Mouse (Mus musculus) mature B cell (primary cell): Measurements from ENCODE around the gene Fancm.
"Not testable (repeated sequence)": the region's sequence is repeated elsewhere in the genome, so short reads cannot be mapped to it uniquely, and the experiment has no call there.

Experiments used
- in situ Hi-C: fragments of 300-500 bp; cut with MboI; formaldehyde crosslinking; loops from 2 replicates; pipeline ENCODE4 v1.14.3; 2019

Fancm gene

GRCm38 (mm10) chr12:65119451-65119850 is 44.0 kb downstream of the Fancm start:
- in situ Hi-C loops = no loop called here

- in situ Hi-C loops = not testable (repeated sequence)
These were observed 60.7 kb downstream of the Fancm start for GRCm38 (mm10) chr12:65136121-65136520.

DNA sequence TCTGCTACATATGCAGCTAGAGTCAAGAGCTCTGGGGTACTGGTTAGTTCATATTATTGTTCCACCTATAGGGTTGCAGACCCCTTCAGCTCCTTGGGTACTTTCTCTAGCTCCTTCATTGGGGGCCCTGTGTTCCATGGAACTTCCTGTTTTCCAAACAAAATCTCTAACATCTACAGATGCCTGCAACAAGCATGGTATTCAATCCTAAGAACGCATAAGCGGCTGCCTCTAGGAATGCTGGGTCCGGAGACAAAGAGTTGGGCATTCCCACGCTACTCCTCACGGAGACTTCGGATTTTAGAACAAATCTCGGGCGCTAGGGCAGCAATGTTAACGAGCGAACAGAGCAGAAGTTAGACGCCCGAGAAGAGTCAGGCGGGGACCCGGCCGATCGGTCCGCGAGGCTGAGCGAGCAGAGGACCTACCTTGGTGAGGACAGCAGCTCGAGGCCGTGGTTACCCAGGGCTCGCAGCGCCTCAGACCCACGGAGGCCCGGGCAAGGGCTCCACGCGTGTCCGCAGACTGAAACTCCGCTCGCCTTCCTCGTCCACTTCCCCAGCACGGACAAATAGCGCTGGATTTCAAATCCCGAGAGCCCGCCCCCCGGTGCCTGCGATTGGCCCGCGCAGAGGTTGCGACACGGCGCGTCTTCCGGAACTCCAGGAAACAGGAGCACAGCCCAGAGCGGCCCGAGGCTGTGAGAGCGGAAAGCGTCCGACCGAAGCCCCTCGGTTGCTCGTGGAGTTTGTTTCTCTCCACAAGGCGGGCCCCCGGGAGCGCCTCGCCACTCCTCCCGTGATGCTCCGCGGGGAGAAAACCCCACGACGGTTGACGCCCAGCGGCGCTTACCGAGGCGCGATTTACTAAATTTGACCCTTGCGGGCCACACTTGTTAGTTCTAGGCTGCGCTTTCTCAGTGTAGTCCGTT is 96.9 kb downstream of the Fancm start, which contains the start of gene Mis18bp1:
Gene Mis18bp1, minus strand, starts transcription at position 584 of the 931 bp plus-strand sequence.
- in situ Hi-C loops = no loop called here

DNA sequence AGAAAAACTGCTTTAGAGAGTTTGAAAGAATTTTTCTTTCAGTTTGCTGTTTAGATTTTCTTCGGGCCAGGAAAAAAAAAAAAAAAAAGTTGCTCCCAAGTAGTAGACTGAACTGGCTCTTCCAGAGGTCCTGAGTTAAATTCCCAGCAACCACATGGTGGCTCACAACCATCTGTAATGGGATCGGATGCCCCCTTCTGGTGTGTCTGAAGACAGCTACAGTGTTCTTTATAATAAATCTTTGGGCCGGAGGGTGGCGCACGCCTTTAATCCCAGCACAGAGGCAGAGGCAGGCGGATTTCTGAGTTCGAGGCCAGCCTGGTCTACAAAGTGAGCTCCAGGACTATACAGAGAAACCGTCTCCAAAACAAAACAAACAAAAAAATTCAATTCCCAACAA is 97.6 kb downstream of the Fancm start:
- in situ Hi-C loops = not testable (repeated sequence)

DNA sequence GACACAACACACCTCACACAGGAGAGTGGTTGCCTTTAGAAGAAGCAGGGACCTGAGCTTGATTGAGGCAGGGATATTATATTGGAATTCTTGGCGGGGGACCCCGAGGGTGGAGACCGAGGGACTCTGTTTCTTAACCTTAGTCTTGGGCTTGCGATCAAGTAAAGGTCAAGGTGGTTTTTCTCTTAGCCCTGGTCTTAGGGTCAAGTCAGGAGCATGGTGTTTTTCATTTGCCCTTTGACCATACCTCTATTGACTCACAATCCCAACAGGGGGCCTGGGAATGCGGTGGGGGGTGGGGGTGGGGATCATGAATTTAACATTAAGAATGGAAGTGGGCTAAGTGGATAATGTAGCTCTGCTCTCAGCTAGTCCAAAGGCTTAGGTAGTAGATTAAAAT is 98.3 kb downstream of the Fancm start:
- in situ Hi-C loops = no loop called here
